Mouse (Mus musculus) intestine, postnatal 0 days (tissue): ENCODE data around the gene Pik3r5. TPM values are rescaled to one million over a fixed set of nuclear protein-coding genes. Genes with fewer than 3 reads are reported as not detected.

Experiments used
- ATAC-seq: fragments of 200-750 bp; cut with Nextera tagmentation; 2 replicates; pipeline ENCODE4 v1.8.0; 2017; ENCODE audit warnings: mild to moderate bottlenecking, moderate TSS enrichment, moderate library complexity
- H3K27ac ChIP-seq: fragments of 300-500 bp; sonication (generic); 2 replicates; pipeline ENCODE4 v1.5.1; 2014; ENCODE audit warnings: mild to moderate bottlenecking, low read depth, low read length, moderate library complexity
- H3K27me3 ChIP-seq: fragments of 300-500 bp; sonication (generic); replicated peaks from 2 replicates; pipeline ENCODE4 v1.6.1; 2014; ENCODE audit warnings: low read length, mixed read lengths; ENCODE audit not compliant: control insufficient read depth, insufficient read depth
- H3K36me3 ChIP-seq: fragments of 300-500 bp; sonication (generic); 2 replicates; pipeline ENCODE4 v1.6.1; 2014; ENCODE audit warnings: mild to moderate bottlenecking, moderate library complexity; ENCODE audit not compliant: control insufficient read depth, insufficient read depth
- H3K4me1 ChIP-seq: fragments of 300-500 bp; sonication (generic); replicated peaks from 2 replicates; pipeline ENCODE4 v1.6.1; 2014; ENCODE audit warnings: antibody characterized with exemption, low read length, mixed read lengths; ENCODE audit not compliant: control insufficient read depth, insufficient read depth
- H3K4me2 ChIP-seq: fragments of 300-500 bp; sonication (generic); replicated peaks from 2 replicates; pipeline ENCODE4 v1.6.1; 2014; ENCODE audit warnings: low read depth, mild to moderate bottlenecking, moderate library complexity
- H3K4me3 ChIP-seq: fragments of 300-500 bp; sonication (generic); 2 replicates; pipeline ENCODE4 v1.5.1; 2014; ENCODE audit warnings: low read depth, low read length
- H3K9ac ChIP-seq: fragments of 300-500 bp; sonication (generic); 2 replicates; pipeline ENCODE4 v1.6.1; 2014; ENCODE audit warnings: mild to moderate bottlenecking, low read depth, low read length
- H3K9me3 ChIP-seq: fragments of 300-500 bp; sonication (generic); 2 replicates; pipeline ENCODE4 v1.6.1; 2016; ENCODE audit warnings: mixed run types; ENCODE audit not compliant: control insufficient read depth
- CTCF ChIP-seq: sonication (generic); IDR thresholded peaks from 2 replicates; pipeline ENCODE4 v1.5.1; 2016; ENCODE audit warnings: low read depth, mild to moderate bottlenecking, control low read depth, antibody characterized with exemption, moderate library complexity
- WGBS: fragments of 180-500 bp; shearing (Covaris S2); extraction: QIAGEN DNeasy Blood & Tissue Kit; methylation state at CpG from one replicate; pipeline ENCODE4 v1.1.7; 2014; 5-methylcytosine and 5-hydroxymethylcytosine counted together
- polyA plus RNA-seq: library from polyadenylated mRNA; unstranded; fragments of >200 nt; fragmentation: Nextera tagmentation; extraction: Ambion mirVana; gene quantifications from 2 replicates; pipeline ENCODE4 v1.2.1, GENCODE M21; 2015

The Pik3r5 gene
- polyA plus RNA-seq, 1 experiment from 2014 or later: 0.35 TPM

- Histone ChIP-seq H3K36me3 (no peaks in the 10 kb centered on the region), H3K4me1 (no peaks in the 10 kb centered on the region), H3K9me3 (no peaks in the 10 kb centered on the region), H3K4me2 (peak overlapping the region; percentile 38; the same call in 1 of the 2 replicates), H3K4me3 (no peak overlapping the region), H3K27ac (no peak overlapping the region), H3K9ac (no peak overlapping the region), H3K27me3 (no peaks in the 10 kb centered on the region)
- WGBS: 28% methylated on average over 14 of the region's 14 CpGs
- TF ChIP-seq CTCF: no peak
- ATAC-seq: no peak
Observed at GRCm38 (mm10) chr11:68500949-68501350, 69.0 kb downstream of the Pik3r5 start.

DNA sequence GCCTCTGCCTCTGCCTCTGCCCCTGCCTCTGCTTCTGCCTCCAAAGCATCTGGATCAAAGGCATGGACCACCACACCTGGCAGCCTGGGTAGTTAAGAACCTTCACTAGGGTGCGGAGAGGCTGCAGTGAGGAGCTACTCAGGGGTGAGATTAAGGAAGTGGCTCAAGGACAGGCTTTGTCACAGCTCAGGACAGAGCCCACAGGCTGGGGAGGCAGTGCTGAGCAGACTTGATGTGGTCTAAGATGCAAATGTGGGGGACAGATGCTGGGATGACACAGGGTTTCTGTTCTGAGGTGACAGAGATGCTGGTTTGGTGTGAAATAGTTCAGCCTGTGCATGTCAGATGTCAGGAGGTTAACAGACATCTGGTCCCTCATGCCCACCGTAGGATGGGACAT, 70.5 kb downstream of the Pik3r5 start:
- no peaks in the 10 kb centered on the region for H3K27me3 ChIP-seq
- no peak overlapping the region for H3K9ac ChIP-seq
- 71% methylated on average over 2 of the region's 2 CpGs for WGBS
- H3K9me3 ChIP-seq: no peaks in the 10 kb centered on the region
- no peak for TF ChIP-seq CTCF
- H3K4me2 ChIP-seq: no peak overlapping the region
- H3K4me3 ChIP-seq: no peak overlapping the region
- H3K36me3 ChIP-seq: no peaks in the 10 kb centered on the region
- H3K27ac ChIP-seq: no peak overlapping the region
- ATAC-seq: no peak
- no peaks in the 10 kb centered on the region for H3K4me1 ChIP-seq

DNA sequence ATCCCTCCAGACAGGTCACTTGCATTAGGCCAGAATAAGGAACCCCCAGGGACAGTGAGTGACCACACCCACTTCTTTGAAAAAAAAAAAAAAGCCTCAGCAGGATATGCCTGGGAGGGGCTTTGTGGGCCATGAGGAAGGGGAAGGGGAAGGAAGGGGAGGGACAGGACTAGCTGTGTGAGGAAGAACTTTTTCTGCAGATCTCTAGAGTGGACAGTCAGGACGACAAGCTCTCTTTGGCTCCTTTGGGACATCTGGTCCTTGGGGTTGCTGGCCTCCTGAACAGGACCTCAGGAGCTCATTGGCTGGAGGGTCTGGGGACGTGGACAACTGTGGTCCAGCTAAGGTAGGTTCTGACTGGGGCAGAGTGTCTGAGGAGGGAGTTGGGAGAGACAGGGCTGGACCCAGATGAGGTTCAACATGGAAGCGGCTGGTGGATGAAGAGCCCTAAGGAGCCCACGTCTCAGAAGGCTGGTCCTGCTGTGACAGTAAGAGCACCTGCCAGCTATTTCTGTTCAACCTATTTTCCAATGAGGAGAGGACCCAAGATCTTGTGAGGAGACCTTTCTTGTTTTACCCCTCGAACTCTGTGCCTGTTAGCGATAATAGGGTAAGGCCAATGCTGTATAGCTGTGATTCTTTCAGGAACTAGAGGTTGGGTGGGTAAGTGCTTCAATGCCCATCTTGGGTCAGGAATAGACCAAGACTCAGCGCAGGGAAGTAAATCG, 71.1 kb downstream of the Pik3r5 start, which contains the start of gene Pik3r6:
Gene Pik3r6 (plus strand): TSS at position 118 of the 728 bp plus-strand sequence.
- Histone ChIP-seq H3K27me3 (no peaks in the 10 kb centered on the region), H3K9ac (no peak within 1 kb of the TSS), H3K36me3 (no peaks in the 10 kb centered on the region), H3K27ac (no peak within 1 kb of the TSS), H3K4me2 (peak within 1 kb of the TSS; percentile 46), H3K9me3 (no peaks in the 10 kb centered on the region), H3K4me3 (0 out of 2 replicates have a peak within 1 kb of the TSS, but pooled peaks have one; percentile 5), H3K4me1 (no peaks in the 10 kb centered on the region)
- 83% methylated on average over 8 of the region's 8 CpGs for WGBS
- ATAC-seq: no peak
- no peak for TF ChIP-seq CTCF

- Histone ChIP-seq H3K4me2 (no peak overlapping the region), H3K27ac (no peak overlapping the region), H3K9ac (no peak overlapping the region), H3K4me1 (no peaks in the 10 kb centered on the region), H3K9me3 (no peaks in the 10 kb centered on the region), H3K27me3 (no peaks in the 10 kb centered on the region), H3K4me3 (no peak overlapping the region), H3K36me3 (no peaks in the 10 kb centered on the region)
- WGBS: 77% methylated on average over 11 of the region's 11 CpGs
- ATAC-seq: no peak
- TF ChIP-seq CTCF: no peak
Observed at GRCm38 (mm10) chr11:68504913-68505312, 73.0 kb downstream of the Pik3r5 start.

GRCm38 (mm10) chr11:68507246-68507645, 75.3 kb downstream of the Pik3r5 start:
- no peak overlapping the region for H3K4me2 ChIP-seq
- no peaks in the 10 kb centered on the region for H3K27me3 ChIP-seq
- TF ChIP-seq CTCF: no peak
- no peaks in the 10 kb centered on the region for H3K9me3 ChIP-seq
- H3K9ac ChIP-seq: no peak overlapping the region
- H3K4me3 ChIP-seq: no peak overlapping the region
- WGBS: 92% methylated on average over 7 of the region's 7 CpGs
- no peaks in the 10 kb centered on the region for H3K36me3 ChIP-seq
- no peaks in the 10 kb centered on the region for H3K4me1 ChIP-seq
- no peak overlapping the region for H3K27ac ChIP-seq
- ATAC-seq: no peak

- no peak for TF ChIP-seq CTCF
- H3K9ac ChIP-seq: no peak overlapping the region
- H3K27ac ChIP-seq: no peak overlapping the region
- no peak for ATAC-seq
- H3K27me3 ChIP-seq: no peaks in the 10 kb centered on the region
- H3K36me3 ChIP-seq: no peaks in the 10 kb centered on the region
- no peaks in the 10 kb centered on the region for H3K9me3 ChIP-seq
- no peak overlapping the region for H3K4me3 ChIP-seq
- no peaks in the 10 kb centered on the region for H3K4me1 ChIP-seq
- H3K4me2 ChIP-seq: no peak overlapping the region
- 61% methylated on average over 5 of the region's 5 CpGs for WGBS
Observed at GRCm38 (mm10) chr11:68508619-68509018, 76.7 kb downstream of the Pik3r5 start.
